Mouse (Mus musculus) c-Kit-positive CD71-positive TER-119-positive erythroid progenitor cells, embryonic 14.5 days (primary cell): ENCODE data around the gene Zfp738.
"Not testable (repeated sequence)": the region's sequence is repeated elsewhere in the genome, so short reads cannot be mapped to it uniquely, and the experiment has no call there.

Experiments used
- DNase-seq: peaks from one replicate; pipeline ENCODE4 v3.0.0-alpha.2; 2013; ENCODE audit warnings: low spot score

Zfp738 gene

GRCm38 (mm10) chr13:67686971-67687370, at the start of gene Zfp738:
Gene Zfp738, minus strand, starts transcription at chr13:67687071.
- DNase-seq = no peak

- DNase-seq = not testable (repeated sequence)
Measured at GRCm38 (mm10) chr13:67734391-67734790, 47.5 kb upstream of the Zfp738 start.

- DNase-seq = not testable (repeated sequence)
Measured at GRCm38 (mm10) chr13:67729441-67729840, 42.6 kb upstream of the Zfp738 start.

- no peak for DNase-seq
Measured at GRCm38 (mm10) chr13:67728641-67729318, 41.9 kb upstream of the Zfp738 start, which contains the start of gene Zfp65. Gene Zfp65, minus strand, starts transcription at chr13:67729173.

DNA sequence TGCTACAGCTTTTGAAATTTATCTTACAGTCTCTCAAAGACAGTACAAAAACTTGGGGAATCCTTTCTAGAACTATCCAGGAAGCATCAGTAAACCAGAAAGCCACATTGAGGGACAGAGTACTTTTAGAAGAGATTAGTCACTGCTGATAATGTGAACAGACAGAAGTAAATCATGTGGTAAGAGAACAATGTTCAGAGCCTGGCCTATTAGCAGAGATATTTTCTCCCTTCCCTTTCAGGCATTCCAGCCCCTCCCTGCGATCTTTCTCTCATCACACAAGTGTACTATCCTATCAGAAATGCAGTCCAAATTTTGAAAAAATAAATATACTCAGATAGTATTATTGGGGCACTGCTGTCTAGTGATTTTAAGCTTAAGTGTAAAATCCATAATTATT, 41.2 kb upstream of the Zfp738 start:
- DNase-seq = no peak

DNA sequence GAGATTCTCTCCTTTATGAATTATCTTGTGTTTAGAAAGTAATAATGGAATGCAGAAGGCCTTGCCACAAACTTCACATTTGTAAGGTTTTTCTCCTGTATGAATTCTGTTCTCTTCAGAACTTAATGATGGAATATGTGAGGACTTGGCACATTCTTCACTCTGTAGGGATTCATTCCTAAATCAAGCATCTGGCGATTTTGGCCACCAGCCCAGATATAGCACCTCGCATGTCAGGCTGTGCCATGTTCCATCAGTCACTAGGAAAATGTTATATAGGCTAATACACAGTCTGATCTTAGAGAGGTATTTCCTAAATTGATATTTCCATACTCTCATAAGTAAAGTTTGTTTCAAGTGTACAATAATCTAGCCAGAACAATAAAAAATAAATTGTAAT, 38.5 kb upstream of the Zfp738 start:
- DNase-seq = not testable (repeated sequence)

- peak; percentile 83 for DNase-seq
Measured at GRCm38 (mm10) chr13:67723848-67724479, 37.1 kb upstream of the Zfp738 start.

DNA sequence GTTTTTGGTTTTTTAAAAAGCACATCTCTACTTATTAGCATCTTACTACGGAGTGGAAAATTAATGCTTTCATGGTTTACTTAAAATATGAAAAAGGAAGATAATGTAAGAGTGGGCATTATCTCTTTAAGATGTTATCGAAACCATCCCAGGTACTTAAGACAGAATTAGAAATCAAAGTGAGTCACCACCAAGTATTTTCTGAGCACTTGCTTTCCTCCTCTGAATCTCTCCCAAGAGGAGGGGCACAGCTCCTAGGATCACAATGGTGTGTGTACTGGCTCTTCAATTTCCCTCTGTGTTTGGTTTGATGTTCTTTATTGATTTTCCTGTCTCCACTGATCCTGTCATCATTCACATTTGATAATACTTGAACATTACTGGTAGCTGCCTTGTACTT, 3.0 kb downstream of the Zfp738 start:
- DNase-seq = not testable (repeated sequence)

DNA sequence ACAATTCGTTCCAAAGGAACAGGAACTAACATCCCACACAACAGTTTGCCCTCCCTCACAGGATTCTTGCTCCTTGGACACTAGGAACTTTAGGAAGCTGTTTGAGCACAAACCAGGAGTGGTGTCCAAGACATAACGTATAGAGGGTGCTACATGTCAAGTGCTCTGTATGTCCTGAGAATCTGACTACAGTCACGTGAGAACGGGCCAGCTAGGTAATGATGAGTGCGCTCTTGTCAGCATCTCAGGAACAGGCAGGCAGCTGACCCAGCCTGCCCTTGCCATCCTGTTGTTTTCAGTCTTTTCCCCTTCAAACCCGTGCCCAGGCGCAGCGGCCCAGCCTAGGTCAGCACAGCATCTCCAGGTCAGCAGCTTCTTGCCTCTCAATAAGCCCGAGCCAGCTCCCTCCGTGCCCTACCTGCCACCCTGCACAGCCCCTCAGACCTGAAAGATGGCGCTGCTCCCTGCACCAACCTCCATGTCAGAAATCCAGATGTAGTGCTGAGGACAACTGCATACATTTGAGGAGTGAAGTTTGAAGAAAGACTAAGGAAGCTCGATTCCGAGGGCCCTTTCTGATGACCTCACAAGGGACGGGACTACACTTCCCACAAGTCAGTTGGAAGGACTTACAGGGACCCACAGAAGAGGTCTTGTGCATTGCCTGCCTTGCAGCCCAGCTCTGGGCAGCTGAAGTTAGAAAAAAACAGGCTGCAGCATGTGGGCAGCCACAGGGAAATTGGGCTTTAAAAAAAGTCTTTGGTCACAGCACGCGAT, 3.7 kb downstream of the Zfp738 start:
- peak; percentile 69 for DNase-seq

DNA sequence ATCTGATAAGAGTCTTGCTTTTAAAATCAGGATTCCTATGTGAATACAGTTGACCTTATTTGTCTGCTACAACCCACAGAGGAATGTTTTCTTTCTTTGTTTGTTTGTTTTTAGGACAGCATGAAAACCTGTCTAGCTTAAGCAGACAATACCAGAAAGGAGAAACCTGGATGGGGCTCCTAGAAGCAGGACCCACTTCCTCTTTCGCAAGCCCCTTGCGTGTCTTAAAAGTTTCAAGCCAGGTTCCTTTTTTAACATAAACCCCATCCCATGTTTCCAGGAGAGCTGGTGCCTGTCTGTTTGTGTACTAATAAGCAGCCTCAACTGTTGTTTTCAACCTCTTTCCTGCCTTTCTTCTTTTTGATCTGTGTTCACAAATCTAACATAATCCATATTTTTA, 12.0 kb downstream of the Zfp738 start:
- no peak for DNase-seq

DNA sequence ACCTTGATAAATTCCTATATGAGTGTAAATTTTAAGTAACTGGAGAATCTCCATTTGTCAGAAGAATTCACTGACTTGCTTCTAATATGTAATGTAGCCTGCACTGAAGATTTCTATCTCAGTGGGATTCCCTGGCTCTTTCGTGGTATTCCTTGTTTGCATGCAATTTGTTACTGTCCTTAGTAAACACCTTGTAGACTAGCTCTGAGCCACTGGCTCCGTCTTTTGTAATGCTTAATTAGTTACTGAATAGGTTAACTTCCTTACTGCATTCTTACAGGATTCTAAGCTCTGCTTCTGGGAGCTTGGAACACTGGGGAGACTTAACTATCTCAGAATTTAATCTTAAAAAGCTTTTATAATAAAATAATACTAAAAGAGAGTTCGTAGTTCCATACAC, 34.4 kb downstream of the Zfp738 start:
- no peak for DNase-seq

GRCm38 (mm10) chr13:67637294-67638007, 49.4 kb downstream of the Zfp738 start, which contains the start of the genes Gm49345 and Zfp729a:
Gene Gm49345, minus strand, starts transcription at chr13:67637769.
Gene Zfp729a, minus strand, starts transcription at chr13:67637791.
- DNase-seq = peak; percentile 80

DNA sequence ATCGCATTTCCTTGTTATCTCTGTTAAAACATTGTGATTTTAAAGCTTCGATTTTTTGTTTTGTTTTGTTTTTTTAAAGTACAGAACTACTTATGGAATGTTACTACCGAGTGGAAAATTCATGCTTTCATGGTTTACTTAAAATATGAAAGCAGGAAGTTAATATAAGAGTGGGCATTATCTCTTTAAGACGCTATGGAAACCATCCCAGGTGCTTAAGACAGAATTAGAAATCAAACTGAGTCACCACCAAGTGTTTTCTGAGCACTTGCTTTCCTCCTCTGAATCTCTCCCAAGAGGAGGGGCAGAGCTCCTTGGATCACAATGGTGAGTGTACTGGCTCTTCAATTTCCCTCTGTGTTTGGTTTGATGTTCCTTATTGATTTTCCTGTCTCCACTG, 76.8 kb downstream of the Zfp738 start:
- no peak for DNase-seq

- peak; percentile 82 for DNase-seq
Measured at GRCm38 (mm10) chr13:67609066-67609876, 77.6 kb downstream of the Zfp738 start, which contains the start of gene Zfp729b. Gene Zfp729b, minus strand, starts transcription at chr13:67609707.
